Mouse (Mus musculus): ENCODE data around the gene Syne1. TPM values are rescaled to one million over a fixed set of nuclear protein-coding genes. Genes with fewer than 3 reads are reported as not detected.

The Syne1 gene
- polyA plus RNA-seq, 1 experiment: 19.0 TPM

DNA sequence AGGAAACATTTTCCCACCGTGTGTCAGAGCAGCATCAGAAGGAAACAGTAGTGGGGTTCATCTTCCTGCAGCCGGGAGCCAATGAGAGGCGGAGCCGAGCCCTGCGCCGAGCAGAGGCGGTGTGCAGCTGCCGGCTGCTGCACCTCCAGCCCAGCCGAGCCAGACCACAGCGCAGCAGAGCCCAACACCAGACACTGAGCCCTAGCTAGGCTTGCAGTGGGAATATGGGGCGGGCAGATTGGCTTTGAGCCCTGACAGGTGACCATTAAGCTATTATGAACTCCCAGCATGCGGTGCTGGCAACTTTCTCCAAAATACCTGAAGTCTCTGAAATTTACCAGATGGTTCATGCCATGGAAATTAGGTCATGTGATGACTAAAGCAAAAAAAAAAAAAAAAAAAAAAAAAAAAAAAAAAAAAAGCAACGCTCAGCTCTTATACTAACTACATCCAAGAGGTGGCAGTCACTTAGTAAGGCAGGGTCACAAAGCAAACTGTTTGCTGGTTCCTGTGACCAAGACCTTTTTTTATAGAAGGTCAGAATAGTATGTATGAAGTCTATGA is 356.5 kb downstream of the Syne1 start:
- peak overlapping the region; percentile 78 for H3K4me2 ChIP-seq (ENCODE audit: low read depth)
- no peak overlapping the region for H3ac ChIP-seq (ENCODE audit: control insufficient read depth, insufficient read length)
- H3K27me3 ChIP-seq (ENCODE audit: control insufficient read depth, insufficient read depth, insufficient read length): no peaks in the 10 kb centered on the region
- peaks cover 26% of the 10 kb centered on the region for H3K36me3 ChIP-seq (ENCODE audit: control insufficient read depth, insufficient read depth)
- no peaks in the 10 kb centered on the region for H3K79me2 ChIP-seq (ENCODE audit: control insufficient read depth, insufficient read depth)
- peak overlapping the region; percentile 23 for H3K4me3 ChIP-seq
- TF ChIP-seq TCF3 (IDR thresholded peaks at IDR 0.05; ENCODE audit: insufficient read length, low read depth) (peak; percentile 51), POLR2AphosphoS2 (IDR thresholded peaks at IDR 0.05; ENCODE audit: insufficient read length, low read depth) (no peak), TCF12 (IDR thresholded peaks at IDR 0.05; ENCODE audit: insufficient read depth, poor library complexity, severe bottlenecking) (no peak), MAX (IDR thresholded peaks at IDR 0.05; ENCODE audit: low read depth) (no peak), SRF (IDR thresholded peaks at IDR 0.05; ENCODE audit: control insufficient read depth, insufficient read length, low read depth) (no peak), E2F4 (IDR thresholded peaks at IDR 0.05; ENCODE audit: insufficient read depth) (no peak), POLR2A (IDR thresholded peaks at IDR 0.05; ENCODE audit: insufficient read length, low read depth) (peak; percentile 50), CEBPB (IDR thresholded peaks at IDR 0.05; ENCODE audit: insufficient read depth, poor library complexity, severe bottlenecking) (no peak), USF1 (IDR thresholded peaks at IDR 0.05; ENCODE audit: low read depth) (peak; percentile 89), MYOG (IDR thresholded peaks at IDR 0.05; ENCODE audit: control insufficient read depth in 1 of 3, insufficient read depth in 1 of 3, insufficient read length in 2 of 3, low read depth in 2 of 3) (peak; percentile 61 to 89 (median 81)), MYOD1 (IDR thresholded peaks at IDR 0.05; ENCODE audit: control insufficient read depth in 1 of 3, insufficient read length in 2 of 3, low read depth in 2 of 3) (peak in 2 of 3 experiments; percentile 85 to 96)

GRCm38 (mm10) chr10:5194081-5194670 is 357.1 kb downstream of the Syne1 start:
- Histone ChIP-seq H3ac (ENCODE audit: control insufficient read depth, insufficient read length) (no peak overlapping the region), H3K4me2 (ENCODE audit: low read depth) (peak overlapping the region; percentile 78), H3K4me3 (peak overlapping the region; percentile 23), H3K36me3 (ENCODE audit: control insufficient read depth, insufficient read depth) (peaks cover 26% of the 10 kb centered on the region), H3K79me2 (ENCODE audit: control insufficient read depth, insufficient read depth) (no peaks in the 10 kb centered on the region), H3K27me3 (ENCODE audit: control insufficient read depth, insufficient read depth, insufficient read length) (no peaks in the 10 kb centered on the region)
- TF ChIP-seq MAX (IDR thresholded peaks at IDR 0.05; ENCODE audit: low read depth) (no peak), POLR2A (IDR thresholded peaks at IDR 0.05; ENCODE audit: insufficient read length, low read depth) (no peak), REST (IDR thresholded peaks at IDR 0.05; ENCODE audit: insufficient read depth, insufficient read length) (no peak), SRF (IDR thresholded peaks at IDR 0.05; ENCODE audit: control insufficient read depth, insufficient read length, low read depth) (no peak), CEBPB (IDR thresholded peaks at IDR 0.05; ENCODE audit: insufficient read depth, poor library complexity, severe bottlenecking) (no peak), POLR2AphosphoS2 (IDR thresholded peaks at IDR 0.05; ENCODE audit: insufficient read length, low read depth) (no peak), TCF12 (IDR thresholded peaks at IDR 0.05; ENCODE audit: insufficient read depth, poor library complexity, severe bottlenecking) (no peak), TCF3 (IDR thresholded peaks at IDR 0.05; ENCODE audit: insufficient read length, low read depth) (no peak), USF1 (IDR thresholded peaks at IDR 0.05; ENCODE audit: low read depth) (no peak), MYOD1 (IDR thresholded peaks at IDR 0.05; ENCODE audit: control insufficient read depth in 1 of 3, insufficient read length in 2 of 3, low read depth in 2 of 3) (no peak), E2F4 (IDR thresholded peaks at IDR 0.05; ENCODE audit: insufficient read depth) (no peak), MYOG (IDR thresholded peaks at IDR 0.05; ENCODE audit: control insufficient read depth in 1 of 3, insufficient read depth in 1 of 3, insufficient read length in 2 of 3, low read depth in 2 of 3) (no peak)

DNA sequence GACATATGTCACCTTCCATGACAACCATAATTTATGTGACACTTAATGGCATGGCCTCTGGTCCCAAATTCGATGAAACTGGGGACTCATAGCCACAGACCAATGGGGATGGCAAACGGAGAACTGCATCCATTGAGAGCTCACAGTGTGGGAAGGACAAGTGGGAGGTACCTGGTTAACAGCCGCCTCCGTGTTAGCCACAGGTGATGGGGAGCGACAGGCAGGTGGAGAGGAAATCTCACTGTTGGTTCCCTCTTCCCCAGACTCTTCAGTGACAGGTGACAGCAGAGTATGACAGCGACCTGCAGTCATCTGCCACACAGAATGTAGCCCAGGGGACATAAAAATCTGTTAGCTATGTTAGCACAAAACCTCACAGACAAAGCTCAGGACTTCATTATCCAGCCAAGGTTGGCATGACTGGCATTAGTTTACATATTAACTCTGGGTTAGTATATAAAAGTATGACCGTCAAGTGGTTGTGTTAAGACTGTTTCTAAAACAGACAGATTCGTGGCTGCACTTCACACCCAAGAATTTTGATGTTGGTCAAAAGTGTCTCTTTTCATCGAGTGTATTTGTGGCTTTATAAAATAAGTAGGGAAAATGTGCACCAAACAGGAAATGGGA is 358.3 kb downstream of the Syne1 start:
- H3K79me2 ChIP-seq (ENCODE audit: control insufficient read depth, insufficient read depth): no peaks in the 10 kb centered on the region
- H3K4me3 ChIP-seq: no peak overlapping the region
- TF ChIP-seq MYOD1 (IDR thresholded peaks at IDR 0.05; ENCODE audit: control insufficient read depth in 1 of 3, insufficient read length in 2 of 3, low read depth in 2 of 3) (no peak), MYOG (IDR thresholded peaks at IDR 0.05; ENCODE audit: control insufficient read depth in 1 of 3, insufficient read depth in 1 of 3, insufficient read length in 2 of 3, low read depth in 2 of 3) (peak in 1 of 3 experiments; percentile 6)
- peak overlapping the region; percentile 62 for H3K4me2 ChIP-seq (ENCODE audit: low read depth)
- peaks cover 26% of the 10 kb centered on the region for H3K36me3 ChIP-seq (ENCODE audit: control insufficient read depth, insufficient read depth)
- no peaks in the 10 kb centered on the region for H3K27me3 ChIP-seq (ENCODE audit: control insufficient read depth, insufficient read depth, insufficient read length)
- no peak overlapping the region for H3ac ChIP-seq (ENCODE audit: control insufficient read depth, insufficient read length)

DNA sequence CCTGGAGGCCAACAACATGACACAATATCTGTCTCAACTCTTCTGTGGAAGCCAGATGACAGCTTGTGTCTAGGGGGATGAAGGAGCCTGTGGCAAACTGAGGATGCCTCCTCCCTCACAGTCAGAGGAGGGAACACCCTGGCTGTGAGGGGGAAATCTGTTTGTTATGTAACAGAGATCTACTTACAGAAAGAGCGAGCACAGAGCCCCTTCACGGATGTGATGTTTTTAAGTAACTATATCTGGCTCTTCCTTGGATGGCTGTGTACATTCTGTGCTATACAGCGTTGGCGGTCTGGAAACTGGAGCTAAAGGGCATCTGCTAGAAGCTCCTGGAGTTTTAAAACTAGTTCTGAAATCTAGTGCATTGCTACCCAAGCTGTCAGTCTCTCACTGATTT is 360.5 kb downstream of the Syne1 start:
- TF ChIP-seq POLR2A (IDR thresholded peaks at IDR 0.05; ENCODE audit: insufficient read length, low read depth) (no peak), USF1 (IDR thresholded peaks at IDR 0.05; ENCODE audit: low read depth) (no peak), MYOG (IDR thresholded peaks at IDR 0.05; ENCODE audit: control insufficient read depth in 1 of 3, insufficient read depth in 1 of 3, insufficient read length in 2 of 3, low read depth in 2 of 3) (no peak)
- Histone ChIP-seq H3K79me2 (ENCODE audit: control insufficient read depth, insufficient read depth) (no peaks in the 10 kb centered on the region), H3K4me3 (no peak overlapping the region), H3ac (ENCODE audit: control insufficient read depth, insufficient read length) (no peak overlapping the region), H3K27me3 (ENCODE audit: control insufficient read depth, insufficient read depth, insufficient read length) (no peaks in the 10 kb centered on the region), H3K4me2 (ENCODE audit: low read depth) (no peak overlapping the region), H3K36me3 (ENCODE audit: control insufficient read depth, insufficient read depth) (peaks cover 18% of the 10 kb centered on the region)

DNA sequence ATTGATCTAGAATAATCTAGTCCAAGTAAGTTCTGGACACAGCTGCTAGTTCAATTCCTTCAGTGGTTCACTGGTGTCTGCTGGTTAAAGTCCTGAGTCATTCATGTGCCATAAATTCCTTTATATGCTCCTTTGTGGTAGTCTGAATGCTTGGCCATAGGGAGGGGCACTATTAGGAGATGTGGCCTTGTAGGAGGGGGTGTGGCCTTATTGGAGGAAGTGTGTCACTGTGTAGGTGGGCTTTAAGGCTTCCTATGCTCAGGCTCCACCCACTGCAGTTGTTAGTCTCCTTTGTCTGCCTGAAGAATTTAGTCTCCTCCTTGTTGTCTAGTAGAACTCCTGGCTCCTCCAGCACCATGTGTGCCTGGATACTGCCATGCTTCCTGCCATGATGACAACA is 362.4 kb downstream of the Syne1 start:
- no peaks in the 10 kb centered on the region for H3K27me3 ChIP-seq (ENCODE audit: control insufficient read depth, insufficient read depth, insufficient read length)
- no peak for TF ChIP-seq TCF12 (IDR thresholded peaks at IDR 0.05; ENCODE audit: insufficient read depth, poor library complexity, severe bottlenecking)
- TF ChIP-seq E2F4 (IDR thresholded peaks at IDR 0.05; ENCODE audit: insufficient read depth): no peak
- TF ChIP-seq POLR2A (IDR thresholded peaks at IDR 0.05; ENCODE audit: insufficient read length, low read depth): no peak
- TF ChIP-seq MAX (IDR thresholded peaks at IDR 0.05; ENCODE audit: low read depth): no peak
- no peak for TF ChIP-seq REST (IDR thresholded peaks at IDR 0.05; ENCODE audit: insufficient read depth, insufficient read length)
- TF ChIP-seq MYOG (IDR thresholded peaks at IDR 0.05; ENCODE audit: control insufficient read depth in 1 of 3, insufficient read depth in 1 of 3, insufficient read length in 2 of 3, low read depth in 2 of 3): no peak
- no peak for TF ChIP-seq POLR2AphosphoS2 (IDR thresholded peaks at IDR 0.05; ENCODE audit: insufficient read length, low read depth)
- no peak overlapping the region for H3K4me2 ChIP-seq (ENCODE audit: low read depth)
- H3K79me2 ChIP-seq (ENCODE audit: control insufficient read depth, insufficient read depth): no peaks in the 10 kb centered on the region
- H3K36me3 ChIP-seq (ENCODE audit: control insufficient read depth, insufficient read depth): peaks cover 28% of the 10 kb centered on the region
- no peak overlapping the region for H3ac ChIP-seq (ENCODE audit: control insufficient read depth, insufficient read length)
- H3K4me3 ChIP-seq: no peak overlapping the region

Data from myocyte (in vitro differentiated cells).